Mouse (Mus musculus): ENCODE data around the gene Ppie. TPM values are rescaled to one million over a fixed set of nuclear protein-coding genes. Genes with fewer than 3 reads are reported as not detected.

The Ppie gene
- polyA plus RNA-seq (2012; rRNA removed; ENCODE audit: low replicate concordance) = 6.6 and 7.3 TPM in 2 replicates

DNA sequence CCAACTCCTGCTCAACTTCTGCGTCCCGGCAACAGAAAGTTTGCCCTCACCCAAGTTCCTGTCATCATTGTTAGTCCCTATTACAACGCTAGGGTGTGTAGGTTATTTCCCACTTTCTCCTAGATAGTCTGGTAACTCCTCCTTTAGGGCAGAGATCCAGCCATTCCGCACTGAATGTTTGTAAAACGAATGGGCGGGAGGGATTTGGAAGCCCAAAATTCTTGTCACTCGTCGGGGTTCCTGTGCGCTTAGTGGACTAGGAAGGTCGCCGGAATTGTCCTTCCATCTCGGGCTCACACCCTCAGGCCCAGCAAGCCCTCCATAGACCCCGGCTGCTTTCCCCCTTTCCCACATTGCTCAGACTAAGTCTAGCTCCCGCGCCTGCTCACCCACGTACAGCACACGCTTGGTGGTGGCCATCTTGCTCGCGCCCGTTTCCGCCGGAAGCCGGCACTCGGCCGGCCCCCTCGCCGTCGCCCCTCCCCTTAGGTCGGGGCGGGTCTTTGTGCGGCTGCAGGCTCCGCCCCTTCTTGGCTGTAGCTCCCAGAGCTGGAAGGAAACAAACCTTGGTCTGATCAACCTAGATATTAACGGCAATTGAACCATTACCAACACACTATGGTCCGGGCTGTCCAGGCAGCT, at the start of gene Ppie:
Ppie (minus strand) TSS at position 439 of the 642 bp plus-strand sequence.

DNA sequence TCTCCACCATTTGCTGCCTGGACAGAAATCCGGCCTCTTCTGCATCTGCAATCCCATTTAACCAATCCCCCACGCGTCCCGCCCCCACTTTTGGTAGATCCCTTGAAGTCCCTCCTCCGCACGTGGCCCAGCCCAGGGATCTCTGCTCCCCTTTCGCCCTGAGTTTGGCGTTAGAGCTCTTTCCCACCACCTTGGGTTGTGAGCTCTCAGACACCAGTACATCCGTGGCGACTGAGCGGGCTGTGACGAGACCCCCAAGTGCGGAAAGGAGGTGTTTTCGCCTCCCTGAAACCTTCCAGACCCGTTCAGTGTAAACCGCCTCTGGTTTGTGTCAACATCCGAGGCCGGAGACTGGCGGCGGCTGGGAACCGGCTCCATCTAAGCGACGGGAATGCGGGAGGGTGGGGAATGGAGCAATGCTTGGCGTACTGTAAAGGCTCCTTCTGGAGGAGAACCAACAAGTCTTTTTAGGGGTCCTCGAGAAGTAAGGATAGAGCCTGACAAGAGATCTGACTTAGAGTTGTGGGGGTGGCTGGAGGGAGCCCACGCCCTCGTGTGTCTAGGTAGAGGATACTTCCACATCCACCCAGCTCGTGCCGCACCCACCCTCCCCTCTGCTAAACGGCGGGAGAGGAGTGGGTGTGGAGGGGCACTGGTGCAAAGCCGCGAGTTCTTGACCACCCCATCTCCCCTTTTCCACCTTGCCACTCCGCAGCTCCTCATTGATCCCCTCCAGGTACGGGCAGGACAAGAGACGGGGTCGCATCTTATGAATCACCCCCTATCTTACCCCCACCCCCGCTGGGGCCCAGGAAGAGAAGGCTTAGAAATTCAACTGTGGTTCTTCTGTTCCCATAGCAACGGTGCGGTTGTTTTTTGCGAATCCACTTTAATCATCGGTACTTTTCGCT, 42.8 kb upstream of the Ppie start, which contains the start of gene Hpcal4:
Hpcal4 (plus strand) TSS at position 900 of the 911 bp plus-strand sequence.

DNA sequence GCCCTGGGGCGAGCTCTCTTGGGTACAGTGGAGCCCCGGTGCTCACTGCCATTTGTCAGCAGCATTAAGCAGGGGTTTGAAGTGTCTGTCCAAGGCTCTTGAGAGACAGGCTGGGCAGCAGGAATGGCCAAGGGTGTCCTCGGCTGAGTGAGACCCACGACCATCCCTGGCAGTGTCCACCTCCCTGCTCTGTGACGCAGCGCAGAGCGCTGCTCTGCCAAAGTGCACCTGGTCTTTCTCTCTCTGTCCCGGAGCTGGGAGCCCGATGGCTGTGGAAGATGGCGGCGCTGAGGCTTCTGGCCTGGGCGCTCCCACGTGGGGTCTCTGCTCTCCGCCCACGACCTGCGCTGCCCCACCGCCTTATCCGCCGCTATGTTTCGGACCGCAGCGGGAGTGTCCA, 23.7 kb downstream of the Ppie start, which contains the start of gene Oxct2b:
Oxct2b (plus strand) TSS at position 256 of the 400 bp plus-strand sequence.

DNA sequence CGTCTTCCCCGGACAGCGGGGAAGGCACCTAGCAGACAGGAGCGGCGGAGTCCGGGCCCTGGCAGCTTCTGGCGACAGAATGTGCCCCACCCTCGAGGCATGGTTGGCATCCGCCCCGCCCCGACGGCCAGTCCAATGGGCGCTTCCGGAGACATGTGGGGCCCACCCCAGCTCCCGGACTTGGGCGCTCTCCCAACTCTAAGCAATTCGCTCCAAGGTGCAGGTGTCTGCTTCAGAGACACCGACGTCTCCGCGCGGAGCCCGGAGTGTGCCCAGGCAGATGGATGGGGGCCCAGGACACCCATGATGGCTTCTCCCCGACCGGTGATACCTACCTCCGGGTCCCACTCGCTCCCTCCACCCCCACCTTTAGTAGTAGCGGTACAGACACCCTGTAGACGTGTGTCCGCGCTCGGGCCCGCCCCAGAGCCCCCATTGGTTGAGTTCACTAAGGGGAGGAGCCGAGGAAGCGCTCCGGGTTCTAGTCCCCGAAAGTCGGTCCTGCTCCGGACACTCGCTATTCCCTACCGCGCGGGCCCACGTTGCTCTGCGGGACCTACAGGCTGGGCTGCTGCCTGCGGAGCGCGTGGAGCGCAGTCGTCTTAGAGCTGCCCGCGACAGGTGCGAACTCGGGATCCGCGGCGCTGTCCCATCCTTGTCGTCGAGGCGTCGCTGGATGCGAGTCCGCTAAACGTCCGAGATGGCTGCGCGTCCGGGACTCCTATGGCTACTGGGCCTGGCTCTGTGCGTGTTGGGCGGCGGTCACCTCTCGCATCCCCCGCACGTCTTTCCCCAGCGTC, 34.9 kb downstream of the Ppie start, which contains the start of gene Bmp8b:
Bmp8b (plus strand) TSS at position 515 of the 800 bp plus-strand sequence.

Other genes with a start within 250 kb of the Ppie start
- 27.7 and 42.6 TPM in 2 replicates for gene Mfsd2a, start 178.8 kb downstream of the Ppie start, polyA plus RNA-seq (2012; rRNA removed; ENCODE audit: low replicate concordance)
- 4.6 and 4.7 TPM in 2 replicates for gene Mycl, start 144.3 kb downstream of the Ppie start, polyA plus RNA-seq (2012; rRNA removed; ENCODE audit: low replicate concordance)
- 1.3 and 1.5 TPM in 2 replicates for gene Trit1, start 123.4 kb downstream of the Ppie start, polyA plus RNA-seq (2012; rRNA removed; ENCODE audit: low replicate concordance)
- gene Bmp8b, start 34.8 kb downstream of the Ppie start, polyA plus RNA-seq (2012; rRNA removed; ENCODE audit: low replicate concordance) = 0.42 and 3.5 TPM in 2 replicates
- gene Oxct2b, start 23.7 kb downstream of the Ppie start, polyA plus RNA-seq (2012; rRNA removed; ENCODE audit: low replicate concordance) = 0.32 TPM in 1 of 2 replicates, not detected in the other
- gene Hpcal4, start 43.3 kb upstream of the Ppie start, polyA plus RNA-seq (2012; rRNA removed; ENCODE audit: low replicate concordance) = 0.43 and 3.0 TPM in 2 replicates
- gene Nt5c1a, start 61.6 kb upstream of the Ppie start, polyA plus RNA-seq (2012; rRNA removed; ENCODE audit: low replicate concordance) = 0.14 and 0.18 TPM in 2 replicates
- gene Heyl, start 93.6 kb upstream of the Ppie start, polyA plus RNA-seq (2012; rRNA removed; ENCODE audit: low replicate concordance) = 1.1 and 1.3 TPM in 2 replicates
- 118 and 155 TPM in 2 replicates for gene Pabpc4, start 122.4 kb upstream of the Ppie start, polyA plus RNA-seq (2012; rRNA removed; ENCODE audit: low replicate concordance)
- gene Oxct2a, start 183.7 kb upstream of the Ppie start, polyA plus RNA-seq (2012; rRNA removed; ENCODE audit: low replicate concordance) = 0.21 and 0.74 TPM in 2 replicates
- gene Bmp8a, start 203.3 kb upstream of the Ppie start, polyA plus RNA-seq (2012; rRNA removed; ENCODE audit: low replicate concordance) = 5.2 and 31.1 TPM in 2 replicates

Data from duodenum, adult 2 months (tissue).